Mouse (Mus musculus) kidney, adult 8-10 months (tissue): ENCODE results near the gene Ccdc78.

Experiments used
- DNase-seq, 2 experiments: peaks; one replicate each; pipeline ENCODE4 v3.0.0; 2022

The Ccdc78 gene

DNA sequence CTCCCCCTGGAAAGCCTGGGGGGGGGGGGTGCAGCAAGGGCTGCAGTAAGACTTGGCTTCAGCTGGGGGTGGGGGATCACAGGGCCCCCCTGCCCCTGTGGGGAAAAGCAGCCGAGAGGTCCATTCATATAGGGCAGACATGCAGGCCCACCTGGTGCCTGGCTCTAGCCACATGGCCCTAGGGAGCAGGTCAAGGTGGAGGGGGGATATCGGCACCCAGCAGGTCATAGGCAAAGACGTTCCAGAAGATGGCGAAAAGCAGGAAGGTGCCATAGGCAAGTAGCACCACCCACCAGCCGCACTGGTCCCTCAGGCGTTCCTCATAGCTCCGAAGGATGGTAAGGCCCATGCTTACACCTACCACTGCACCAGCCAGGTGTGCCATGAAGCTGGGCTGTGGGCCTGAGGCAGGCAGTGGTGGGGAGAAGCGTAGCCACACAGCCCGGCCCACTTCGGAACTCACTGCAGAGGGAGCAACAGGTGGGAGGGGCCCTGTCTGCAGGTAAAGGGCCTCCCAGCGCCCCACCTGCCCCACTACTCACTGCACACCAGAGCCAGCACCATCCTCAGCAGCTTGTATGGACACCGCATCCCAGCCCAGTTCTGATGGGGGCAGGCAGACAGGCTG, 48.3 kb downstream of the Ccdc78 start:
- DNase-seq = no peak

DNA sequence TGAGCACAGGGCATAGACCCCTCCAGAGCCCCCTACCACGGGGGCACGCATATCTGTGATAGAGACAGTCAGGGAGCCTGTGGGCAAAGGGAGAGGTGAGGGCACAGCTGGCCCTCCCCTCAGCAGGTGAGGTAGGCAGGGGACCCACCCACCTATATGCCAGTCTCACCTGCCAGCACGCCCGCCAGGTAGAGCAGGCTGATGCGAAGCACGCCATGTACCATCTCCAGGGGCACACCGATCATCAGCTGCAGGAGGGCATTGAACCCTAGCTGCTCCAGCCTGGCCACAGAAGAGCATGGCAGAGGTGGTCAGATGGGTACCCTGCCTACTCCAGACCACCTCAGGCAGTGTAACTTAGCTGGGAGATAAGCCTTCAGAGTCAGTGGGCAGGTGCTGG, 48.9 kb downstream of the Ccdc78 start:
- no peak for DNase-seq

GRCm38 (mm10) chr17:25835816-25836215, 49.4 kb downstream of the Ccdc78 start:
- DNase-seq = no peak

- peak in 1 of 2 experiments; percentile 52 for DNase-seq
Observed at GRCm38 (mm10) chr17:25836397-25837075, 50.2 kb downstream of the Ccdc78 start.

GRCm38 (mm10) chr17:25837076-25837410, 50.7 kb downstream of the Ccdc78 start, which contains the start of gene Rhbdl1:
Gene Rhbdl1 (minus strand): TSS chr17:25837295.
- DNase-seq = peak; percentile 65 to 72

GRCm38 (mm10) chr17:25837533-25837932, 51.2 kb downstream of the Ccdc78 start:
- no peak for DNase-seq

- DNase-seq = no peak
Observed at GRCm38 (mm10) chr17:25838904-25839303, 52.5 kb downstream of the Ccdc78 start.

GRCm38 (mm10) chr17:25839455-25840235, 53.3 kb downstream of the Ccdc78 start:
- DNase-seq = peak; percentile 69 to 70
